Mouse (Mus musculus) forebrain, embryonic 10.5 days (tissue): ENCODE data around the gene Spint2. TPM values are rescaled to one million over a fixed set of nuclear protein-coding genes. Genes with fewer than 3 reads are reported as not detected.
A peak's percentile ranks its signal among the peaks of the same experiment; 100 is the strongest.
"Not testable (repeated sequence)": the region's sequence is repeated elsewhere in the genome, so short reads cannot be mapped to it uniquely, and the experiment has no call there.

ENCODE experiments used
- DNase-seq: peaks from one replicate; pipeline ENCODE4 v3.0.0-alpha.2; 2017; ENCODE audit warnings: low spot score; ENCODE audit errors: extremely low spot score
- H3K27ac ChIP-seq: fragments of 300-500 bp; sonication (generic); 2 replicates; pipeline ENCODE4 v1.5.1; 2016; ENCODE audit warnings: mild to moderate bottlenecking
- H3K27me3 ChIP-seq: fragments of 300-500 bp; sonication (generic); 2 replicates; pipeline ENCODE4 v1.6.1; 2016; ENCODE audit warnings: mild to moderate bottlenecking; ENCODE audit not compliant: poor library complexity, severe bottlenecking
- H3K36me3 ChIP-seq: fragments of 300-500 bp; sonication (generic); replicated peaks from 2 replicates; pipeline ENCODE4 v1.6.1; 2016; ENCODE audit warnings: mild to moderate bottlenecking, moderate library complexity
- H3K4me1 ChIP-seq: fragments of 300-500 bp; sonication (generic); 2 replicates; pipeline ENCODE4 v1.6.1; 2016
- H3K4me3 ChIP-seq: fragments of 300-500 bp; sonication (generic); 2 replicates; pipeline ENCODE4 v1.5.1; 2016; ENCODE audit warnings: mild to moderate bottlenecking, moderate library complexity
- H3K9me3 ChIP-seq: fragments of 300-500 bp; sonication (generic); 2 replicates; pipeline ENCODE4 v1.6.1; 2016; ENCODE audit warnings: mild to moderate bottlenecking, moderate library complexity
- WGBS: fragments of 180-500 bp; shearing (Covaris S2); methylation state at CpG from one replicate; pipeline ENCODE4 v1.1.7; 2016; 5-methylcytosine and 5-hydroxymethylcytosine counted together
- polyA plus RNA-seq: library from polyadenylated mRNA; unstranded; fragments of >200 nt; fragmentation: Nextera tagmentation; extraction: Ambion mirVana; gene quantifications from 2 replicates; pipeline ENCODE4 v1.2.1, GENCODE M21; 2016

The Spint2 gene
- polyA plus RNA-seq, 1 experiment from 2014 or later, result 50.8 TPM

- peaks cover 21% of the 10 kb centered on the region; the same call in 1 of the 2 replicates for H3K9me3 ChIP-seq
- H3K4me1 ChIP-seq, result peaks cover 26% of the 10 kb centered on the region
- H3K27me3 ChIP-seq, result peaks cover 24% of the 10 kb centered on the region
- H3K4me3 ChIP-seq, result peak overlapping the region; percentile 49; the same call in 1 of the 2 replicates
- no peak for DNase-seq
- H3K27ac ChIP-seq, result no peak overlapping the region
- no peaks in the 10 kb centered on the region for H3K36me3 ChIP-seq
- WGBS, result 68% methylated on average over 2 of the region's 2 CpGs
Observed at GRCm38 (mm10) chr7:29214236-29214635, 67.5 kb downstream of the Spint2 start.

GRCm38 (mm10) chr7:29213675-29214082, 68.0 kb downstream of the Spint2 start, which contains the start of gene Catsperg1:
Catsperg1 (minus strand) TSS chr7:29214035.
- Histone ChIP-seq H3K4me1 (peaks cover 26% of the 10 kb centered on the region), H3K36me3 (no peaks in the 10 kb centered on the region), H3K4me3 (peak within 1 kb of the TSS; percentile 49), H3K9me3 (peaks cover 15% of the 10 kb centered on the region; the same call in 1 of the 2 replicates), H3K27me3 (peaks cover 24% of the 10 kb centered on the region), H3K27ac (peak within 1 kb of the TSS; percentile 65)
- 2% methylated on average over 20 of the region's 20 CpGs for WGBS
- peak; percentile 82 for DNase-seq

- not testable (repeated sequence) for H3K27ac ChIP-seq, H3K36me3 ChIP-seq, DNase-seq
- peak overlapping the region; percentile 49 for H3K4me3 ChIP-seq
- peaks cover 24% of the 10 kb centered on the region for H3K27me3 ChIP-seq
- 13% methylated on average over 40 of the region's 40 CpGs for WGBS
- H3K9me3 ChIP-seq, result peaks cover 14% of the 10 kb centered on the region; the same call in 1 of the 2 replicates
- H3K4me1 ChIP-seq, result peaks cover 26% of the 10 kb centered on the region
Observed at GRCm38 (mm10) chr7:29212775-29213560, 68.7 kb downstream of the Spint2 start.

- H3K36me3 ChIP-seq, result no peaks in the 10 kb centered on the region
- H3K27ac ChIP-seq, result no peak overlapping the region
- DNase-seq, result peak; percentile 21
- peak overlapping the region; percentile 49 for H3K4me3 ChIP-seq
- H3K9me3 ChIP-seq, result peaks cover 12% of the 10 kb centered on the region; the same call in 1 of the 2 replicates
- WGBS, result 8% methylated on average over 26 of the region's 26 CpGs
- peaks cover 24% of the 10 kb centered on the region for H3K27me3 ChIP-seq
- peaks cover 26% of the 10 kb centered on the region for H3K4me1 ChIP-seq
Observed at GRCm38 (mm10) chr7:29212199-29212765, 69.4 kb downstream of the Spint2 start.

- Histone ChIP-seq H3K36me3 (no peaks in the 10 kb centered on the region), H3K27ac (0 out of 2 replicates have a peak overlapping the region, but pooled peaks have one; percentile 40), H3K9me3 (peaks cover 5% of the 10 kb centered on the region; the same call in 1 of the 2 replicates), H3K27me3 (peaks cover 24% of the 10 kb centered on the region), H3K4me3 (peak overlapping the region; percentile 49), H3K4me1 (peaks cover 26% of the 10 kb centered on the region)
- WGBS, result 5% methylated on average over 34 of the region's 34 CpGs
- peak; percentile 72 for DNase-seq
Observed at GRCm38 (mm10) chr7:29211415-29212198, 70.1 kb downstream of the Spint2 start.

- DNase-seq, H3K36me3 ChIP-seq, H3K9me3 ChIP-seq: not testable (repeated sequence)
- H3K4me1 ChIP-seq, result peaks cover 26% of the 10 kb centered on the region
- H3K27ac ChIP-seq, result 0 out of 2 replicates have a peak overlapping the region, but pooled peaks have one; percentile 40
- H3K27me3 ChIP-seq, result peaks cover 24% of the 10 kb centered on the region
- peak overlapping the region; percentile 49 for H3K4me3 ChIP-seq
- WGBS, result 33% methylated on average over 14 of the region's 15 CpGs
Observed at GRCm38 (mm10) chr7:29211013-29211412, 70.7 kb downstream of the Spint2 start.

Other genes starting within 250 kb of the Spint2 start
- 1.0 and 1.2 TPM in 2 replicates for gene Ryr1, start 156.7 kb downstream of the Spint2 start, polyA plus RNA-seq
- gene Rasgrp4, start 147.1 kb downstream of the Spint2 start, polyA plus RNA-seq, result 0.58 and 0.88 TPM in 2 replicates
- 11.5 and 11.7 TPM in 2 replicates for gene Fam98c, start 125.7 kb downstream of the Spint2 start, polyA plus RNA-seq
- gene Ggn, start 111.7 kb downstream of the Spint2 start, polyA plus RNA-seq, result 0.69 and 1.1 TPM in 2 replicates
- 4.4 and 5.4 TPM in 2 replicates for gene Spred3, start 111.5 kb downstream of the Spint2 start, polyA plus RNA-seq
- 290 and 304 TPM in 2 replicates for gene Psmd8, start 101.2 kb downstream of the Spint2 start, polyA plus RNA-seq
- gene Catsperg1, start 67.9 kb downstream of the Spint2 start, polyA plus RNA-seq, result 0.33 and 0.38 TPM in 2 replicates
- gene Kcnk6, start 49.4 kb downstream of the Spint2 start, polyA plus RNA-seq, result 0.64 and 0.79 TPM in 2 replicates
- 103 and 108 TPM in 2 replicates for gene Yif1b, start 43.6 kb downstream of the Spint2 start, polyA plus RNA-seq
- 2.9 and 4.1 TPM in 2 replicates for gene 2200002D01Rik, start 33.4 kb downstream of the Spint2 start, polyA plus RNA-seq
- 7.4 and 8.7 TPM in 2 replicates for gene Ppp1r14a, start 7.4 kb upstream of the Spint2 start, polyA plus RNA-seq
- gene Dpf1, start 22.0 kb upstream of the Spint2 start, polyA plus RNA-seq, result 39.1 and 42.7 TPM in 2 replicates
- 9.3 and 12.4 TPM in 2 replicates for gene Sipa1l3, start 236.7 kb upstream of the Spint2 start, polyA plus RNA-seq